Mouse (Mus musculus) megakaryocyte-erythroid progenitor cell, adult 5-6 weeks (primary cell): ENCODE measurements around the gene Creb3l1. TPM values are rescaled to one million over a fixed set of nuclear protein-coding genes. Genes with fewer than 3 reads are reported as not detected.

ENCODE experiments used
- total RNA-seq, 2 experiments: library from RNA; stranded (forward) in 1 of 2; stranded (reverse) in 1 of 2; fragments of 200-1000, 215-1000 nt in 1 of 2; fragments of >200 nt in 1 of 2; fragmentation: Nextera tagmentation in 1 of 2; gene quantifications; 2 replicates each; pipeline ENCODE4 v1.2.3; 2014 to 2017

Gene Creb3l1
- total RNA-seq, 2 experiments from 2014 or later: 0.33 TPM; not detected in 1

Other genes starting within 250 kb of the Creb3l1 start
- 0.94 TPM in 1 of 2 replicates, not detected in the other for gene Chrm4, start 97.3 kb downstream of the Creb3l1 start, total RNA-seq (2014; fragmentation: Nextera tagmentation)
- not detected in 2 replicates for gene Chrm4, start 97.3 kb downstream of the Creb3l1 start, total RNA-seq (2017)
- gene Mdk, start 92.2 kb downstream of the Creb3l1 start, total RNA-seq (2014; fragmentation: Nextera tagmentation): 2.1 TPM in 1 of 2 replicates, not detected in the other
- gene Mdk, start 92.2 kb downstream of the Creb3l1 start, total RNA-seq (2017): 0.75 TPM in 1 of 2 replicates, not detected in the other
- not detected in 2 replicates for gene Gm9821, start 78.8 kb downstream of the Creb3l1 start, total RNA-seq (2014; fragmentation: Nextera tagmentation)
- gene Gm9821, start 78.8 kb downstream of the Creb3l1 start, total RNA-seq (2017): 0.33 and 1.5 TPM in 2 replicates
- gene Dgkz, start 48.6 kb downstream of the Creb3l1 start, total RNA-seq (2014; fragmentation: Nextera tagmentation): 172 and 204 TPM in 2 replicates
- gene Dgkz, start 48.6 kb downstream of the Creb3l1 start, total RNA-seq (2017): 44.4 and 60.2 TPM in 2 replicates
- 26.9 and 29.8 TPM in 2 replicates for gene Phf21a, start 68.6 kb upstream of the Creb3l1 start, total RNA-seq (2014; fragmentation: Nextera tagmentation)
- 6.2 and 18.5 TPM in 2 replicates for gene Phf21a, start 68.6 kb upstream of the Creb3l1 start, total RNA-seq (2017)